Mouse (Mus musculus): ENCODE measurements at regions not wholly inside any gene's neighbourhood (a gene's known extent, or its start where the extent isn't known, plus 50 kb on each side); places are given as distances from the start of the nearest gene placed in this dataset.

GRCm38 (mm10) chr12:27838384-27838783 lies 496.0 kb upstream of the Sox11 start:
- peak in 1 of 2 experiments; percentile 23 for DNase-seq (ENCODE audit: low spot score in 2 of 2)

DNA sequence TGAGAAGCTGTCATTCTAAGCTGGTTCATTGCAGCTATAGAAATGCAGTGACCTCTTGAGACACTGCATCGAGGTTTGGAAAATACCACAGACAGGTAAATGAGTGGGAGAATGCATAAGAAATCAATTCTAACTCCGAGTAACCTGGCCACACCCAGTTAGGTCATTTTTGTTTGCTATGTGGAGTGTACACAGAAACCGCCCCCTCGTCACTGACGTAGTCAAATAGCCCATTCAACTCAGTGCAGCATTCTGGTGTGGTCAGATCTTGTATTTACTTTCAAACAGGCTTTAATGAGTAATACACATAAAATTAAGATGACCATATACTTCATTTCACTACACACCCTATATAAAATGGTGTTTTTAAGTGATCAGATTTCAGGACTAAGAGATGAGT lies 483.8 kb upstream of the Sox11 start:
- no peak for DNase-seq (ENCODE audit: low spot score in 2 of 2)

GRCm38 (mm10) chr12:27823392-27823791 lies 481.0 kb upstream of the Sox11 start:
- no peak for DNase-seq (ENCODE audit: low spot score in 2 of 2)

DNA sequence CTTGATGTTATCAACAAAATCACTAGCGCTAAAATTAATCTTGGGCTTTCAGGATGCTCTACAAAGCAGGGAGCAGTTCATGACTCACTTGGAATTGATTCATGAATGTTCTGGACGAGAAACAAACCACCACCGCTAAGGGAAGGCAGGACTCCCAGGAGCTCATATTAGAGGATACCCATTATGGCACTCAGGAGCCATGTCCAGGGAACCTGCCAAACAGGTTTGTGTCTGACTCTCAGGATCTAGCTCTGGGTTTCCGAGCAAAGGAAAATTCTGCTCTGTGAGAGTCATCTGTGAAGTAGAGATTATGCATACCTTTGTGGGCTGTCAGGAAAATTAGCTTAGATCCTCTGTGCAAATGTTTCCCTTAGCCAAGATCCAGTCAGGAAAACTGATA lies 454.3 kb upstream of the Sox11 start:
- no peak for DNase-seq (ENCODE audit: low spot score in 2 of 2)

- no peak for DNase-seq (ENCODE audit: low spot score in 2 of 2)
These were observed 444.4 kb upstream of the Sox11 start for GRCm38 (mm10) chr12:27786716-27787291.

GRCm38 (mm10) chr12:27780801-27781200 lies 438.4 kb upstream of the Sox11 start:
- DNase-seq (ENCODE audit: low spot score in 2 of 2) = no peak

GRCm38 (mm10) chr12:27765948-27766347 lies 423.6 kb upstream of the Sox11 start:
- no peak for DNase-seq (ENCODE audit: low spot score in 2 of 2)

GRCm38 (mm10) chr12:27759016-27759415 lies 416.6 kb upstream of the Sox11 start:
- no peak for DNase-seq (ENCODE audit: low spot score in 2 of 2)

DNA sequence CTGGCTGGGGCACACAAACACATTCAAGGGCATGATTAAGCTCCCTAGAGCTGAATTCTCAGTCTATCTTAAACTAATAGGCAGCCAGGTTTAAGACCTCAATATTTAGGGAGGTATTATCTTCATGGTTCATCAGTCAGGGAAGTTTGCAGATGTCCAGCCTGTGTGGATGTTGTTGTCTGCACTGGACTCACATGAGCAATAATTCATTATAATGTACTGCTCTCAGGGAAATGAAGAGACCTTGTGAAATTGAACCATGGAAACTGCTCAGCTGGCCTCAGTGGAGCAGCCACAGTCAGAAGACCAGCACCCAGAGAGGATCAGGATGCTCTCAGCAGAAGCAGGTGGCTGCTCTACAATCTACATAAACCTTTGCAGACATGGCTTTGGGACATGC lies 415.3 kb upstream of the Sox11 start:
- DNase-seq (ENCODE audit: low spot score in 2 of 2) = no peak

DNA sequence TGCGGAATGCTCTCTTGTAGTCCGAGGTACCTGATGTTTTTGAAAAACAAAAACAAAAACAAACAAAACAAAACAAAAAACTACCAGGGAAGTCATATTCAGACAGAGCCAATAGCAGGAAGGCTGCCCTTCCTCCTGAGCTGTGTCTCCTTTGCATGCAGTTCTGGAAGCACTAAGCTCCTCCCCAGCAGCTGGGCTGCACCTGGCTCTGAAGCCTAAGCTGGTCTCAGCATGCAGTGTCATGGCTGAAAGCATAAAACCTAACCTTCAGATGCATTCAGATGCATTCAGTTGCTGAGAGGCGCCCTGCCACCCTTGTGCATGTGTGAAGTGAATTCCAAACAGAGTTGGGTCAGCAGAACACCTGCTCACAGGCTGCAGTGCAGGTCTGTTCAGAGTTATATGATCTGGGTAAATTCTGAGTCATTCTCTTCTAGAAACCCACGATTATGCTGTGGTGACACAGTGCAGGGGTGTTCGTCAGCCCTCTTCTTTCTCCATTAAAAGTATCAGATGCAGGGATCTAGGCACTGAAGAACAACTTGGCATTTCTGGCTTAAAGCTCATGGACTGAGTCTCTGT lies 382.3 kb upstream of the Sox11 start:
- no peak for DNase-seq (ENCODE audit: low spot score in 2 of 2)

GRCm38 (mm10) chr12:27680459-27680858 lies 338.1 kb upstream of the Sox11 start:
- DNase-seq (ENCODE audit: low spot score in 2 of 2) = no peak

DNA sequence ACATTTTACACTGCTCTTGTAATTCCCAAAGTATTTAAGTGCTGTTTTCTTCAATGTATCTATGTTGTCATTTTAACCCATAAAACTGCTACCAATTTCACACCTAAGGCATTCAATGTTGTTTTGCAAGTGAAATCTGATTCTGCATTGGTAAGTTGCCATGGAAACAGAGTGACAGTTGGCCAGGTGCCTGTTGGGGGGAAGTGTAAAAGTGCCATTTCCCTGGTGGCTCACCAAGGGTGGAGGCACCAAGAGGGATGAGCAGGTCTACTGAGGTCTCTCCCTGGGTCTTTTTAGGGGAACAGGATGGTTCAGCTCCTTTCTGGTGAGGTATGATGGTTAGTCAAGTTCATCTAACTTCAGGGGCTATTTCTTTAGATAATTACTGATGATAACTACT lies 331.0 kb upstream of the Sox11 start:
- DNase-seq (ENCODE audit: low spot score in 2 of 2) = peak in 1 of 2 experiments; percentile 45

DNA sequence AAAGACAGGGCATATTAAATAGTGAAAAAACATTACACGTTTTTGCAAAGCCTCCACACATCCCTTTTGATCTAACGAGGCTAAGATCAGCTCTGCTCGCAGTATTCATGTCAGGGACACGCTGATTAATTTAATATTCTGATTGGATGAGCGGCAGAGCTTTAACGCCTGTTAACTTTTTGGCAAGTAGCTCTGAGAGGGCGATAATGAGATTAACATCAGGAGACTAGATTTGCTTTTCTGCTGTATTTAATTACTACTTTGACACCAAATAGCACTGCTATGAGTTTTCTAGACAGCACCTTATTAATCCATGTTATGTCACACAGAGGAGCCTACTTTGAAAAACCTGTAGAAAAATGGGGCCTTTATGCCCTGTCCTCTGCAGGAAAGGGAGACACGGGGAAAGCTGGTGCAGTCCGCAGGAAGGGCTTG lies 328.3 kb upstream of the Sox11 start:
- DNase-seq (ENCODE audit: low spot score in 2 of 2) = no peak

DNA sequence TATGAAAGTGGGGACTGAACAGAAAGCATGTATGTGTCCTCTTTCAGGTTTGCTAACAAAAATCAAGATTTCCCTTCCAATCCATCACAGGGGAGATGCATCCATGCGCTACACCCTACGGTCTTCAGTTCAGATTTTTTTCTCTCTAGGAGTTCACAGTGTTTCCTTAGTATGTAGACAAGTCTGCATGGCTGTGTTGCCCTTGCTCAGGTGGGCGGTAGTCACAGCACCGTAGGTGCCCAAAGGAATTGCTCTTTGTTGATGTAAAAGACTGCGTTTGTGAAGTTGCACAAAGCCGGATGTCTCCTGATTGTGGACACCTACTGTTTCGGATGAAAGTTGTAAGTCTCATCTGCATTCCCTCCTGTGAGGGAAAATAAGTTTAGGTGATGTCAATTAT lies 327.8 kb upstream of the Sox11 start:
- DNase-seq (ENCODE audit: low spot score in 2 of 2) = no peak

GRCm38 (mm10) chr12:27669542-27669941 lies 327.2 kb upstream of the Sox11 start:
- DNase-seq (ENCODE audit: low spot score in 2 of 2) = no peak

DNA sequence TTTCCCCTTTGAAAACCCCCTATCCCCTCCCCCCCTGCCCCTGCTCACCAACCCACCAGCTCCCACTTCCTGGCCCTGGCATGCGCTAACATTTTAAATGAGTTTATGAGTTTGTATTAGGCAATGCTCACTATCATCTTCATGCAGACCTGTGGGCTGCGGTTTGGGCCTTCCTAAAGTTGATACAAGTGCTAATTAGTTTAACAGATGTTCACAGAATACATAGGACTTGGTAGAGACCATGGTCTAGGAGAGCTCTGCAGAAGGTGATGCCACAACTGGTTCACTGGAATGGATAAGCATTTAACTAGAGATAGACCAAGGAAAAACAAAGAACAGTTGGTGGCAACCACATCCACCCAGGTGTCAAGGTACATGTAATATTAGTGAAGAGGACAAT lies 324.1 kb upstream of the Sox11 start:
- DNase-seq (ENCODE audit: low spot score in 2 of 2) = no peak

DNA sequence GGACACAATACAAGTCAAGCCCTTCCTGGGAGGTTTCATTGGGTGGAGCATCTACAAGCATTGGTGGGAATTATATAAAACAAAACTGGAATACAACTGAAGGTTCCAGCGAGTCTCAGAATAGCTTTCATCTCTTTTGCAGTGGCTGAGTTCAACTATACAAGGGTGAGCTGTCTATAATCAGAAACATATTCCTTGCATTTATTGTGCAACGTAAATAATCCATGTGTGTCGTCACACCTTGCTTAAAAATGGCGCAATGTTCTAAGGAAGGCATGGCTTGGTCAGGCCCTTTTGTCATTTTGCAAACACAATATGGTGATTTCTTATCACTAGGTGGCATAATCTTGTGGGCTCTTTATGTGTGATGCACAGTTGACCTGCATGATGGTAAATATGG lies 320.8 kb upstream of the Sox11 start:
- no peak for DNase-seq (ENCODE audit: low spot score in 2 of 2)

GRCm38 (mm10) chr12:27662723-27663122 lies 320.3 kb upstream of the Sox11 start:
- DNase-seq (ENCODE audit: low spot score in 2 of 2) = no peak

DNA sequence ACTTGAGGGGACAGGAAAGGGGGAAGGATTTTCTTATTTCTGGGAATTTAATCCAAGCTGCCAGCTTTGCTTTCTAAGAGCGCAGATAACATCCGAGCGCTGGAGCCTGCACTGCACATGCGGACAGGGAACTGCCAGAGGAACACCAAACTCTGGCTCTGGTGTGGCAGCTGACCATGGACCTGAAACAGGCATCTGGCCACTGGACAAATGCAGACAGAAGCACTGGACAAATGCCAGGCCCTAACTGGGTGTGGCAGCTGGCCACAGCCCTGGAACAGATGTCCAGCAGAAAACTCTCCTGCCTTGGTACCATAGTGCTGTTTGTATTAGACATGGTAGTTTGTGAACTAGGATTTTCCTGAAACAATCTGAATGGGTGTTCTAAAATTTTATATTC lies 315.2 kb upstream of the Sox11 start:
- DNase-seq (ENCODE audit: low spot score in 2 of 2) = no peak

- DNase-seq (ENCODE audit: low spot score in 2 of 2) = no peak
These were observed 311.2 kb upstream of the Sox11 start for GRCm38 (mm10) chr12:27653541-27653940.

DNA sequence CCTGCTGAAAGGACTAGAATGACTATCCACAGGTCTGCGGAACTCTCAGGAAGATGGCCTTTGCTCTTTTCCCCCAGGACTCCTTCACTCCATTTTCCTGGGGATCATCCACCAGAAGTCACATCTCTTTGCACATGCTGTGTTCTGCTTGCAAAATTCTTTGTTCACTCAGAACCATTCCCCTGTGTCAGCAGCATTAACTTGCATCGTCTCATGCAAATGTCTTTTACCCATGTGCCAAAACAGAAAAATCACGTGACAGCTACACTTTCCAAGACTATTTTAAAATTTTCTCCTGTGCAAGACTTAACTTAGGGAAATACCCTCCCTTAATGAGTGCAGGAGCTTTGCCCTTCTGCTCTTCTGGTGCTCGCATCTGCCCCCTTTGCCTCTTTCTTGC lies 306.2 kb upstream of the Sox11 start:
- DNase-seq (ENCODE audit: low spot score in 2 of 2) = no peak

DNA sequence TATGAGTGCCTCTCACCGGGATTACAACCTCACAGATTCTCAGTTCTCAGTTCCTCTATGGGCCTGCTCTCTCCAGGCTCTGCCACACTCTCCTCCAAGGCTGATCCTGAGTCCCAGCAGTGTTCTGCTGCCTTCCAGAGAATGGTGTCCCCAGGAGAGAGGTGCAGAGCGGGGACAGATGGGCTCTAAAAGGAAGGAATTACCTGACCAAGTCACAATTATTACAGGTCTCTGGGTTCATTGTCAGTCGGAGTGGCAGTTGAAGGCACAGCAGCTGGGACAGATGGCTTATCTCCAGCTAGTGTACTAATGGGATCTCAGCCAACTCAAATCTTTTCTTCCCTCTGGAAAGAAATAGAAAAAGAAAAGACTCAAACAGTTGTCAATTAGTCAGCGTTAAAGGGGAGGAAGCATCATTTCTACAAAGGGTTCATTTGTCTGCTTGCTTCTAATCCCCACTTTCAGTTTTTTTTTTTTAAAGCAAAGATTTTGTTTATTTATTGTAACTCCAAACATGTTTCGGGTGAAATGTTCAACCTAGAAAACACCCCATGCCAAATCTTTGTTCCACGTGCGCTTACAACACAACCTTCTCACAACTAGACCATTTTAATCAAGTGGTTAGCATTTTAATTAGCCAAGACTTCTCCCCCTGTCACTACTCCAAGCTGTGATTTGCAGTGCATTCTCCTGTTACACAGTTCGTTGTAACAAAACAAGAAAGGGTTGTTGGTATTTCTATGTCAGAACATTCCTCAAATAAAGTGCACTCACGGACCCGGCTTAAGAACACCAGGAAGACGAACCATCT lies 304.3 kb upstream of the Sox11 start:
- no peak for DNase-seq (ENCODE audit: low spot score in 2 of 2)

GRCm38 (mm10) chr12:27619616-27620015 lies 277.2 kb upstream of the Sox11 start:
- DNase-seq (ENCODE audit: low spot score in 2 of 2) = no peak

All from right cerebral cortex, postnatal 10 days (tissue).